Mouse (Mus musculus) CD4-positive, CD25-positive, alpha-beta regulatory T cell, adult 4 months (primary cell): ENCODE data around the gene Rffl. TPM values are rescaled to one million over a fixed set of nuclear protein-coding genes. Genes with fewer than 3 reads are reported as not detected.

Source experiments
- ATAC-seq: one replicate; pipeline ENCODE4 v1.8.0; 2017
- polyA plus RNA-seq, 2 experiments: library from polyadenylated mRNA; unstranded; fragments of 100-300 nt; shearing (Covaris generic); gene quantifications; one replicate each; pipeline ENCODE4 v1.2.1; 2017

Rffl gene
- 10 to 100 TPM in 1 of 2 experiments, 1 to 10 TPM in 1; 8.6 to 10.2 TPM for polyA plus RNA-seq

DNA sequence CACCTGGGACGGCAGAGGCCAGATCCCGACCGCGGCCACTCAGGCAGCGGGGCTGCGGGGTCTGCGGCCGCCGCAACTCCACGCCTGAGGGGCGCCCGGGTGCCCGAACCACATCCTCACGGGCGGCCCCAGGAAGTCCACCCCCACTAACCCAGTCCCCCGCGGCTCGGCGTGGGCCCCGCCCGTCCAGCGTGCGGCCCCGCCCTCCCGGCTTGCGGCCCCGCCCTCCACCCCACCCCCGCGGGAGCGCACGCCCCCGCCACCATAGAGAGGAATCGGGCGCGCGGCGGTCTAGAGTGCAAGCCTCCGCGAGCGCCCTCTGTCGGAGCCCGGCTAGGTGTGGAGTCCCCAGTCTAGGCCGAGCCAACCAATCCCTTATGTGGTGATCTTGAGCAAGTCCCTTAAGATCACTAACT lies at the start of gene Rffl:
Rffl (minus strand) TSS at position 180 of the 416 bp plus-strand sequence.
- peak; percentile 84 for ATAC-seq

DNA sequence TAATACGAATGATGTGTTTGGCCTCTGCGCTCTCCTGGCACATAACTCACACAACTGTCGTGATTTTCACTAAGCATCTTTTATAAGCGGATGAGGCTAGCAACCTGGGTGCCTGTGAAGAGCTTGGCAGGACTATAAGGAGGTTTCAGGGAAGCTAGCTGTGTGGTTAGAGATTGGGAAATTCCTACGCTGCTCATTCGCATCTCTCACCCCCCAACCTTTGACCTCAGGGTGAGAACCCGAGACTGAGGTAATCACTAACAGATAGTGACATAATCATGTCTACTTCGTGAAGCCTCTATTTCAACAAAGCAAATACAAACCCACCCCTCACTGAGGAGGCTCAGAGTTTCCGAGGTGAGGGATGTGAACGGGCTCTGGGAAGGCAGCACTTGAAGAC lies 49.8 kb upstream of the Rffl start:
- ATAC-seq: no peak

DNA sequence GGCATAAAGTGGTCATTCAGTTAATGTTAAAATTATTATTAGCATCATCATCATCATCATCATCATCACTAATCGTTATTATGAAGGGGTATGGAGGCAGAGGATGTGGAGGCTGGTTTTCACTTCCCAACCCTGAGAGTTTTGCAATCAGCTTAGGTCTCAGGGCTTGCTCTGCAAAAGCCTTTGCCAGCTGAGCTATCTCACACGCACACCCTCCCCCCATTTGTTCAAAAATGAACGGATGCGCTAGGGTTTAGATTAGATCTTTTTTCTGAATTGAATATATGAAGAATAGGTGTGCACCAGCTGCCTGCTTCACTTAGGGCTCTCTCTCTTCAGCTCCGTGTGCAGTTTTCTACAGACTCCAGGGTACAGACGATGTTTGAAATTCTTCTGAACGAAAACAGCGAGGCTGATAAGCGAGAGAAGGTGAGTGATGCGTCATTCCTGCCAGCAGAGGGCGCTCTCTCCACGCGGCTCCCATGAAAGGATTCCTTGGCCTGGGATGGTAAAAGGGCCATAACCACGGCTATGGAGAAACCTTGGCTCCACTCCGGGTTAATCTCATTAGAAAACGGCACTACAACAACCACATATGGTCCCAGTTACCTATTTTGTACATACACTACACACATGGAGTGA lies 43.8 kb upstream of the Rffl start:
- peak; percentile 94 for ATAC-seq

DNA sequence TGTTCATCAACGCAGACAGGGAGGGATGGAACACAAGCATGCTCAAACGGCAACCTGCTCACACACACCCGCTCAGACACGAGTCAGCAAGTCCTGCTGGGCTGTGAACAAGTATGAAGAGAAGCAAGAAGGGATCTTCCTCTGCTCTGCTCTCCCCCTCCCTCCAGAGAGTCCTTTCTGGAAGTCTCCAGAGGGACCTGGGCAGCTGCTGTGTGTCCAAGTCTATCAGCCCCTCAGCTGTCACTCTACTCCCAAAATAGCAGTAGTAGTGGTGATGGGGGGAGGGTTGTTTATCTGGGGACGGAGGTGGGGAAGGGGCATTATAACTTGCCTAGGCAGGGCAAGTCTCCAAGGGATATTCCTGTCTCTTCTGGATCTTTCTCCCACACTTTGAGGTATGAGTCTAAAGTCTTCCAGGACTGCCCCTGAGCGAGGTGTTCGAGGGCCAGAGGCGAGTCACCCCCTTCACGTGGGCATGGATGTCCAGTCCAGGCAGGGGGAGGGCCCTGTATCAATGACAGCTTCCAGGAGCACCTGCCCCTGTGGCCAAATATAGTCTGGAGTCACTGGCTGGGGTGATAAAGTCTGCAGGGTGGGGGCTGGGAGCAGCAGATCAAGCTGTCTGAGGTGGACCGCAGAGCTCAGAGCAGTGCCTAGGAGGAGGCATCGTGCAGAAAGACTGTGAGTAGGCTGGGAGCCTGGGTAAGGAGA lies 39.8 kb upstream of the Rffl start:
- ATAC-seq: no peak

DNA sequence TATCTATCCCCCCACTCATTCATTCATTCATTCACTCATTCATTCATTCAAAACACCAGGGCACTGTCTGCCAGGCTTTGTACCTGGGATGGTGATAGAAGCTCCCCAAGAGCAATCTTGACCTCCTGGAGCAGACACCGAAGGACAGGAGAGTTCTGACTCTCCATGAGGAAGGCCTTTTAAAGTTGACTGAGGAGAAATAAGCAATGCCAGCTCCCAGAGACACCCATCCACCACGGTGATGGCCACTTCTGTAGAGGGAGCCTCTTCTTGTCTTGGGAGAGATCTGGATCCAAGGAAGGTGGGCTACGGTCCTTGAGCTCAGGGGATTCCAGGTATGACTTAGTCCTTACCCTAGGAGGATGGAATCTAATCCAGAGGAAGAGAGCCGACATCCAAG lies 39.2 kb upstream of the Rffl start, which contains the start of gene Unc45b:
Unc45b (plus strand) TSS at position 301 of the 400 bp plus-strand sequence.
- no peak for ATAC-seq

DNA sequence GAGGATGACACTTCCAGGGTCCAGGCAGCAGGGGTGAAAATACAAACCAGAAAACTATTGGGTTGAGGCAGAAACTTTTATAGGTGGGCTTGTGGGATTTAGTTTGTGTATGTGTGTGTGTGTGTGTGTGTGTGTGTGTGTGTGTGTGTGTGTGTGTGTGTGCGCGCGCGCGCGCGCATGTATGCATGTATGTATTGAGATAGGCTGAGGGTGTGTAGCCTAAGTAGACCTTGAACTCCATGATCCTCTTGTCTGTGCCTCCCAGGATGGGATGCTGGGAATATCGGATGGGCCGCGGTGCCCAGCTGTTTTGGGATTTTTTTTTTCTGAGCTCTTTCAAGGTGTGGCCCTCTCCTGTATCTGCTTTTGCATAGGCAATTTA lies 37.6 kb upstream of the Rffl start:
- peak; percentile 5 for ATAC-seq

DNA sequence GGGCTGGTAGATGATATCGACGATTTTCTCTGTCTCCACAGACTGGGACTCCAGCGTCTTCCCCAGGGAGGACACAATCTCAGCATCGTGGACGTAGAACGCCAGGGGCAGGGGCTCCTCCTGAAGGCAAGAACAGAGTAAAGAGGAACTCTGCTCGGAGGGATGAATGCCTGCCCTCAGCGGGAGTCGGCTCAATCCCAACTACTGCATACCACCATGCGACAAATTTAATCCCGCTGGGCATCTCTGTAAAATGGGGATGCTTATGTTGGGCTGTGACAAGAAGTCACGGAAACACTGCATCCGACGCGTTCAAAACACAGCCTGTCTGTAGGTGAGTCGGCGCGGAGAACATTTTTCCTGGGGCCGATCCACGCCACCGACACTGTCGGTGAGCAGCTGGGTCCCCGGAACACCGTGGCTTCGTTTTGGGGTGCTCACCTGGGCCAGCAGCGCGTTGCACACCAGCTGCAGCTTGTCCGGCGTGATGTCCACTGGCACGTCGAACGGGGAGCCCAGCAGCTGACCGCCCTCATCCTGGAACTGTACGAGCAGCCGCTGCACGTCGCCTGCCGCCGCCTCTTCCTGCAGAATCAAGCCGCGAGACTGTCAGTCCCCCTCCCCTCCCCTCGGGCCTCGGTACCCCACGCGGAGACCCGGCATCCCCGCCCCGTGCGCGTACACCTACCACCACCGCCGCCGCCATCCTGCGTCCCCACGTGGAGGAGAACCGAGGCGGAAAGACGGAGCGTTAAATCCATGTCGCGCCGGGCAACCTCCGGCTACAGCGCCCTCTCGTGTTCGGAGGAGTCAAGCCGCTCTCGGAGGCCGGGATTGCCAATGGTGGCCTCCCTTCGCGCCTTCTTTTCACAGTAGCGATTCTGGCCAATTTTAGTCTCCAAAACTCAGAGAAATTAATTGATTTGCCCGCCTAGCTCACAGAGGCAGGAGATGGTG lies 36.9 kb upstream of the Rffl start, which contains the start of gene Nle1:
Nle1 (minus strand) TSS at position 761 of the 957 bp plus-strand sequence.
- peak; percentile 94 for ATAC-seq

DNA sequence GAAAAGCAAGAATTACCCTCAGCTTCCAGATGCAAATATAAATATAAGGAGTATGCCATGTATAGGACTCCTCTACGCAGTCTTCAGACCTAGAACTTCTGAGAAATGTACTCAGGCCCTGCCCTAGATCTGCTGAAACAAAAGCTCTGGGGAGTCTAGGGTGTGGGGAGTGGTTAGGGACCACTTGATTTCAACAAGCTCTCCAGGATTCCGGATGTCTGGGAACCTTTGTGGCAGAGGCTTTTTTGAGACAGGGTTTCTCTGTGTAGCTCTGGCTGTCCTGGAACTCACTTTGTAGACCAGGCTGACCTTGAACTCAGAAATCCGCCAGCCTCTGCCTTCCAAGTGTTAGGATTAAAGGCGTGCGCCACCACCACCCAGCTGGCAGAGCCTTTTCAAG lies 34.8 kb upstream of the Rffl start:
- ATAC-seq: no peak

DNA sequence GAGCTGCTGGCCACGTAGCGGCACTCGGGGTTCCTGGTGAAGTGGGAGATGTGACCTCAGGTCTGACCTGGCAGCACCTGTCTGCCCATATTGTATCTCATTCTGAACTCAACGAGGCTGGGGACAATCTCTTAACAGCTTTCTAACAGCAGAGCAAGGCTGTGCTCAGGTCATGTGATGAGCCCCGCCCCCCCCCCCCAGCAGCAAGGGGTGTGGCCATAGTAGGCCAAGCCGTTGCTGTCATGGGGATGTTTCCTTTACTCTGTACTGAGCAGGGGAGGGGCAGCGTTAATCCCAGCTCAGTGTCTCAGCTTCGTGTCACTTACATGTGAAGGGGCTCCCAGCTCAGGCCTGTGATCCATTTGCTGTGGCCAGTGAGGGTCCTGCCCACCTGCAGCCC lies 33.9 kb upstream of the Rffl start:
- no peak for ATAC-seq

DNA sequence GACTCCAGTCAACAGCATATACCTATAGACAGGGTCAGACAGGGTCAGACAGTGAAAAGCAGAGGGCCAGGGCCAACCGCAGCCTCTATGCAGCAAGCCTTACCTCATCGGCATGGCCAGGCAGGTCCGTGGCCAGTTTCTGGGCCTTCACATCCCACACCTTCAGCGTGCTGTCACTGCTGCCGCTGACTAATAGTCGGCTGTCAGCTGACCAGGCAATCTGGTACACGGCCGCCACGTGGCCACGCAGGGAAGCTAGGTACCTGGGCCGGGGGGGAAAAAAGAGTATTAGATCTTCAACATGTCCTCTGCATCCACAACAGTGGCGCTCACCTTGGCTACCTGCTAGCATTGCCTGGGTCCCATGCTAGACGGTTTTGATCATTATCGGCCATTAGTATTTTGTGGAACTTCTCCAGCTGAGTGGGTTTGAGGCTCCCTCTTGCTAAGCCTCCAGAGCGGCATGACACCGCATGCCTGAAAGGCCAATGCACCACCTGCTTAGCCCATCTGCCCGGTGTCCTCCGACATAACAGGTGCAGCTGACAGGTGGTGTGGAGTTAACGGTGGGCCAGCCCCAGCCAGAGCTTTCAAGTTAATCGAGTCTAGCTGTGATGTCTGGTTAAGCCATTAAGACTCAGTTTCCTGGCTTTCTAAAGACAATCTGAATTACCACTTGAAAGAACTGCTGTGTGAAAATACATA lies 30.7 kb upstream of the Rffl start:
- no peak for ATAC-seq

DNA sequence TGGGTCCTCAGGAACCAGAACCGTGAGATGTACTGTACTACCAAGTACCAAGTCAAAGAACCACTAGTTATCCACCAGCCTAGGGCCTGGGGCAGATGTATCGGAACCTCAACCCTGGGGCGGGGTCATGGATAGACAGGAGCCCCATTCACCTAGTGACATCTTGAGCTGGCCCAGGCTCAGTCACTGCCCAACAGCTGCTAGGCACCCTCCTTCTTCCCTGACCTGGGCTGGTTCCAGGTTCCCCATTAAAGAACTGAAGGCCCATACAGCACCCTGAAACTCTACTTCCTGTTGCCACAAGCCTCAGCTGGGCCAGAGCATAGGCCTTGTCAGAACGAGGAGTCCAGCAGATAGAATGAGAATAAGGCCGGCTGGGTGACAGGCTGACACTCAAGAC lies 28.7 kb upstream of the Rffl start:
- no peak for ATAC-seq

DNA sequence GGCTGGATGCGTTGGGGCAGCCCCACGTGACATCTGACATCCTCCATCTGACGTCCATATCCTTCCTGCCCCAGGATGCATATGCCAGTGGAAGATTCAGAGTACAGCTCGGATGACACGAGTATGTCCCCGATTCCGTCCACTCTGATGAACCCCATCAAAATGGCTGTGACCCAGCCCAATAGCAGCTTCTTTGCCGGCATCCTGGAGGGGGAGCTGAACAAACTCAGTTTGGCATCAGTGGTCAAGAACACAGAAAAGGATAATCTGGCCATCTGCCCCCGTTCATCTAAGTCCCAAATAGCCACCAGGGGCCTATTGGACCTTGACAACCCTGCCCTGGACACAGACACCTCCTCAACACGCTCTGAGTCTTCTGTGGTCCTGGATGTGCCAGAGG lies 26.5 kb upstream of the Rffl start:
- no peak for ATAC-seq

DNA sequence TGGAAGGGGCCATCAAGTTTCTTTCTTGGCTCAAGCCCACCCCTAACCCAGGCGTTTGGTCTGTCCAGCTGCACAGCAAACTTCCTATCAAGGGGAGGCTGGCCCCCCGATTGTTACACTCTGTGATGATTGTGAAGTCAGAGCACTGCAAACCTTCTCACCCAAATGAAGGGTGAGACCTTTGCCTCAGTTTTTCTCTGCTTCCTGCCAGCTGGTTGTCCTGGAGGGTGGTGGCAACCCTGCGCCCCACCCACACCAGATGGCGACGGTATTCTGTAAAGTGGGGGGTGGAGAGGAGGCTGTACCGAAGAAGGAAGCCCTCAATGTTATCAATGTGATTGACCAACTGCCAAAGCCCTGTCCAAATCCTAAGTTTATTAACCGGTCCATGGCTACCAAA lies 20.9 kb upstream of the Rffl start, which contains the start of gene Fndc8:
Fndc8 (plus strand) TSS at position 189 of the 400 bp plus-strand sequence.
- ATAC-seq: no peak

DNA sequence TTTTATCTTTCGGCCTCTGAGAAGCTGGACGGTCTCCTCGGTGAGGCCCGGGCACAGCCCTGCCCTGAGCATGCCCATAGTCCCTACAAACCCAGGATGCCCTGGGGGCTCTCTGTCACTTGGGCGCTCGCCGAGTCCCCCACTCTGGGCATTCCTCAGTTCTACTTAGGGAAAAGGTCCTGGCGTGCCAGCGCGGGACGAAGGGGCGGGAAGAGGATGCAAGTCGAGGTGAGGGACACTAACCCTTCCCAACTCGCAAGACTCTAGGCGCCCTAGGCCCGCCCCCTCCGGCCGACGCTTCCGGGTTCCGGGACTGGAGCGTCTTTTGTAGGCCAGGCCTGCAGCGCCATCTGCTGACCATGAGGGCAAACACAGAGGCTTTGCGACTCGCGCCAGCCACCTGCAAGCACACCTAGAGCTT lies 19.3 kb upstream of the Rffl start, which contains the start of gene Rad51d:
Rad51d (minus strand) TSS at position 273 of the 421 bp plus-strand sequence.
- peak; percentile 90 for ATAC-seq

DNA sequence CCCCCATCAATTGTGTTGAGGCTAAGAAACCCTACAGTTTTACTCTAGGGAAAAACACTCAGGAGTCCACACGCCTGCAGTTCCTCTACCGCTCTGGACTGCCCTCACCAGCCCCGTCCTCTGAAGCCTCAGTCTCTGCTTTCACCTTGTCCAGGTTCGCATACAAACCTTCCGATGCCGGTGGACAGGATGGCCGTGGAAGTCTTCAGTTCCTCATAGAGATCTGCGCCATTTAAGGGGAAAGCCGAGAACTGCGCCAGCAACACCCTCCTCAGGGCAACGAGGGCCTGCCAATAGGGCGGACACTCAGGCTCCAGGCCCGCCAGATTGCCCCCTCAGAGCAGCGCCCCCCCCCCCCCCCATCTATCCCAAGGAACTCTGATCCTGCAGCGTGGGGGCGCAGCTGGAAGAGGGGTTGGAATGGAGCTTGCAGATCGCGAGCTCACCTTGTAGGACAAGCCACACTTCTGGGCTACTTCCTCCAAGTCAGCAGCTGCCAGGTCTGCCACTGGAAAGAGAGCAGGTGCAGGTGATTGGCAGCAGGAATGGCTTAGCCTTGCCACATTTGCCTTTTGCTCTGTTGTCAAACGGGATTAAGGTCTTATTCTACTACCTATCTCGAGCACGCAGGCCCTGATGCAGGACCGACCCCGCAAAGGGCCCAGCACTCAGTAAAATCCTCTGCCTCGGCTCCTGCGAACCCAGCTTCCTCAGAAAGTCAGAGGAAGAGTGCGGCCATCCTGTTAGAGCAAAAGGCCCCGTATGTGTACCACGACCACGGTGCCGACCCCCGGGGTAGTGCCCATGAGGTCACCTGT lies 18.7 kb upstream of the Rffl start:
- peak; percentile 55 for ATAC-seq

DNA sequence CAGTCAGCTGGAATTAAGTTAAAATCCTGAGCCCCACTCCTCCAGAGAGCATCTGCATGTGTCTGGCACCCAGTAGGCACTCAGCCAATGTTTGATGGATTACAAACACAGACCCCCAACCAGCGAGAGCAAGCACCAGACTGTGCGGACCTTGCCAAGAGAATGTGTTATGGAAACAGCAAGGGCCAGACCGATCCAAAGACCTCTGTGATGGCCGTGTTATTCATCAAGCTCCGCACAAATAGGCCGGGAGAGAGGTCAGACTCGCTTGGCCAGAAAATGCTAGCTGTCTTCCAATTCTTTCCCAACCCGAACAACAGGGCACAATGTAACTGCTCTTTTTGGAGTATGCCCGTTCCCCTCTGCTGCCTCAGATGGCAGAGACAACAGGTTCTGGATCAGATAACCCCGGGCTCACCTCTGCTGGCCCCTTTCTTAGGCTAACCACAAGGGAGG lies 17.5 kb upstream of the Rffl start:
- ATAC-seq: no peak

DNA sequence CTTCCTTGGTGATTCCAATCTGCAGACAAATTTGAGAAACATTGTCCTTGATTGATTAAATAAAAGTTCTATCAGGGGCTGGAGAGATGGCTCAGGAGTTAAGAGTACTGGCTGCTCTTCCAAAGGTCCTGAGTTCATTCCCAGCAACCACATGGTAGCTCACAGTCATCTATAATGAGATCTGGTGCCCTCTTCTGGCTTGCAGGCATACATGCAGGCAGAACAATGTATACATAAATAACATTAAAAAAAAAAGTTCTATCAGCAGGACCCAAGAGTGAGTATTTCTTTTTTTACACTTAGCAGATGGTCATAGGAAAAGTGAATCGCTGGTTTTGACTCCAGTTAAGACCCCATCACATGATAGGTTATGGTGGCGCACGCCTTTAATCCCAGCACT lies 15.5 kb upstream of the Rffl start:
- no peak for ATAC-seq

DNA sequence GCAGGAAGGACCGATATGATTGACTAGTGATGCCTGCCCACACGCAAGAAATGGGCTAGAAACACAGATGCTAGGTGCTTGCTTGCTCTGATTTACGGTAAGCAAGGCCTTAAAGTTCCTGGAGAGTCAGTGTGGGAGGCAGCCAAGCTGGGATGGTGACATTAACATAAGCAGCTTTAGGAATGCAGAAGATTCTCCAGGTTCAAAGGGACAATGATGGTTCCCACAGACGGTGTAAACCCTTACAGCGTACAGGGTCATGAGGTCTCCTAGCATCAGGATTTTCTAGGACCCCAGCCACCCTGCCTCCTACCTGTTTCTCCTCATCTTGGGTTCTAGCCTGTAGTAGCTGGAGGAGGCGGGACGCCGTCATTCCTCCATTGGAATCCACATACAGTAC lies 12.2 kb upstream of the Rffl start:
- no peak for ATAC-seq

DNA sequence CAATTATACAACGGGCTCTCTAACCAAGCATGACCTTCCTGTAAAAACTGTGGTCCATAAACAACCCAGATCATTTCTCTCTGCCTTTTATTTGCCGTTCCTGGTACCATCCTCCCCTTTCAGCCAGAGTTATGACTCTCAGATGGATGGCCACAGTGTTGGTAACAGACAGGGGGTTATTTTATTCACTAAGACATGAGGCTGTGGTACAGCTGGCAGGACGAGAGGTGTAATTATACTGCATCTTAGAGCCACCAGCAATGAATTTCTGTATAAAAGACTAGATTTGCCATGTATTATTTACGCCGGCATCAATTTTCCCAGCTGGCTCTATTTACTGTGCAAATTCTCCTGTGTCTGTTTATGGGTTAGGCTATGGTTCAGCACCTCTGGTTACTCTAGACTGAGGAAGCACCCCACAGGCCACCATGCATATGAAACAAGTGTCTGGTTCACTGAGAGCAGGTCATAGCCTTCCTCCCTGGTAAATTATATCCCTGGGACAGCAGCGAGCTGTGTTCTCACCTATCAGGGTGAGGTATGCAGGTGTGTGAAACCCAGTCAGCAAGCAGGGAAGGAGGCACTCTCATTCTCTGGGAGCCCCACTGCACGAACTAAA lies 6.8 kb upstream of the Rffl start:
- no peak for ATAC-seq

DNA sequence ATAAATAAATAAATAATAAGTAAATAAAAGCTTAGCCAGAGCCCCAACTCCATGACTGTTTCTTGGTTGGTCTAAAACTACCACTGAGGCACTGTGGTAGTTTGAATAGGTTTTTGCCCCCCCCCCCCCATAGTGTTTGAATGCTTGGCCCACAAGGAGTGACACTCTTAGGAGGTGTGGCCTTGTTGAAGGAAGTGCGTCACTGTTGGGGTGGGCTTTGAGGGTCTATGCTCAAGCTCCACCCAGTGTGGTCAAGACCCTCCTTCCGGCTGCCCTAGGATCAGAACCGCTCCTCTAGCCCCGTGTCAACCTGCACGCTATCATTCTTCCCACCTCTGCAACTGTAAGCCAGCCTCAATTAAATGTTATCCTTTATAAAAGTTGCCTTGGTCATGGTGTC lies 4.6 kb upstream of the Rffl start:
- ATAC-seq: no peak

DNA sequence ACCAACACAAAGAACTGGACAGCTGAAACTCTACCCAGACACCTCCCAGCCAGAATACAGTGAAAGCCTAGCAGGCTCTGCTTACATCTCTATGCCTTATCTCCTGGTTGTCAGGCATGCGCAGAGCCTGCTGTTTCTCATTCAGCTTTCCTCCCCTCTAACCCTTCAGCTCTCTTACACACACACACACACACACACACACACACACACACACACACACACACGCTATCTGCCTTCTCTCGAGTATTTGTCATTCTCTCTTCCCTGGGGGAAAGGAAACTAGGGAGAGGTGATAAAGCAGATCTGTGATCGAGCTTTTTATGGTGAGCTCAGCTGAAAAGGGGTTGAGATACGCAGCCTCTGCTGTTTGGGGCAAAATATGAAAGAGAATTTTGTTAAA lies 3.9 kb upstream of the Rffl start:
- no peak for ATAC-seq
